Mouse (Mus musculus) liver, embryonic 13.5 days (tissue): Measurements from ENCODE around the gene Syt2. TPM values are rescaled to one million over a fixed set of nuclear protein-coding genes. Genes with fewer than 3 reads are reported as not detected.

Source experiments
- ATAC-seq: fragments of 200-750 bp; cut with Nextera tagmentation; 2 replicates; pipeline ENCODE4 v1.8.0; 2017; ENCODE audit warnings: low read depth, mild to moderate bottlenecking, moderate number of reproducible peaks, moderate library complexity
- DNase-seq: peaks from one replicate; pipeline ENCODE4 v3.0.0; 2022
- H3K27ac ChIP-seq: fragments of 300-500 bp; sonication (generic); 2 replicates; pipeline ENCODE4 v1.5.1; 2015; ENCODE audit warnings: moderate library complexity, mild to moderate bottlenecking, inconsistent platforms
- H3K27me3 ChIP-seq: fragments of 300-500 bp; sonication (generic); 2 replicates; pipeline ENCODE4 v1.6.1; 2015; ENCODE audit warnings: mild to moderate bottlenecking, inconsistent platforms
- H3K36me3 ChIP-seq: fragments of 300-500 bp; sonication (generic); 2 replicates; pipeline ENCODE4 v1.6.1; 2015; ENCODE audit warnings: mild to moderate bottlenecking, inconsistent platforms
- H3K4me1 ChIP-seq: fragments of 300-500 bp; sonication (generic); replicated peaks from 2 replicates; pipeline ENCODE4 v1.6.1; 2015; ENCODE audit warnings: inconsistent platforms
- H3K4me2 ChIP-seq: fragments of 300-500 bp; sonication (generic); 2 replicates; pipeline ENCODE4 v1.6.1; 2015; ENCODE audit warnings: inconsistent platforms, mild to moderate bottlenecking, moderate library complexity
- H3K4me3 ChIP-seq: fragments of 300-500 bp; sonication (generic); replicated peaks from 2 replicates; pipeline ENCODE4 v1.5.1; 2015; ENCODE audit warnings: mild to moderate bottlenecking, inconsistent platforms
- H3K9ac ChIP-seq: fragments of 300-500 bp; sonication (generic); 2 replicates; pipeline ENCODE4 v1.6.1; 2015; ENCODE audit warnings: mild to moderate bottlenecking, inconsistent platforms
- H3K9me3 ChIP-seq: fragments of 300-500 bp; sonication (generic); replicated peaks from 2 replicates; pipeline ENCODE4 v1.6.1; 2016; ENCODE audit warnings: inconsistent platforms
- WGBS: fragments of 180-500 bp; shearing (Covaris S2); methylation state at CpG from one replicate; pipeline ENCODE4 v1.1.7; 2015; ENCODE audit not compliant: insufficient replicate concordance; 5-methylcytosine and 5-hydroxymethylcytosine counted together
- polyA plus RNA-seq: library from polyadenylated mRNA; unstranded; fragments of >200 nt; fragmentation: Nextera tagmentation; extraction: Ambion mirVana; gene quantifications from 2 replicates; pipeline ENCODE4 v1.2.1, GENCODE M21; 2015

Syt2 gene
- polyA plus RNA-seq, 1 experiment from 2014 or later: 0.08 TPM

- H3K4me2 ChIP-seq: no peak overlapping the region
- peaks cover 7% of the 10 kb centered on the region for H3K4me1 ChIP-seq
- DNase-seq (no peak), ATAC-seq (no peak)
- WGBS: 66% methylated on average over 5 of the region's 5 CpGs
- peaks cover 75% of the 10 kb centered on the region for H3K27me3 ChIP-seq
- H3K36me3 ChIP-seq: no peaks in the 10 kb centered on the region
- no peak overlapping the region for H3K9ac ChIP-seq
- H3K9me3 ChIP-seq: no peaks in the 10 kb centered on the region
- no peak overlapping the region for H3K27ac ChIP-seq
- H3K4me3 ChIP-seq: no peak overlapping the region
Observed at GRCm38 (mm10) chr1:134650816-134651215, 4.3 kb downstream of the Syt2 start.

GRCm38 (mm10) chr1:134651268-134651850 is 4.9 kb downstream of the Syt2 start:
- H3K4me3 ChIP-seq: no peak overlapping the region
- ATAC-seq (no peak), DNase-seq (no peak)
- no peak overlapping the region for H3K27ac ChIP-seq
- no peaks in the 10 kb centered on the region for H3K36me3 ChIP-seq
- H3K27me3 ChIP-seq: peaks cover 70% of the 10 kb centered on the region
- no peak overlapping the region for H3K4me2 ChIP-seq
- no peak overlapping the region for H3K9ac ChIP-seq
- 47% methylated on average over 13 of the region's 13 CpGs for WGBS
- H3K4me1 ChIP-seq: peaks cover 6% of the 10 kb centered on the region
- H3K9me3 ChIP-seq: no peaks in the 10 kb centered on the region

- Histone ChIP-seq H3K9ac (no peak overlapping the region), H3K9me3 (no peaks in the 10 kb centered on the region), H3K4me2 (no peak overlapping the region), H3K27ac (no peak overlapping the region), H3K27me3 (peaks cover 67% of the 10 kb centered on the region), H3K4me3 (no peak overlapping the region), H3K36me3 (no peaks in the 10 kb centered on the region), H3K4me1 (peaks cover under 1% of the 10 kb centered on the region; the same call in 1 of the 2 replicates)
- no peak for DNase-seq
- WGBS: 34% methylated on average over 4 of the region's 4 CpGs
- ATAC-seq: no peak
Observed at GRCm38 (mm10) chr1:134651851-134652398, 5.4 kb downstream of the Syt2 start.

GRCm38 (mm10) chr1:134653603-134654257 is 7.3 kb downstream of the Syt2 start:
- Histone ChIP-seq H3K4me1 (no peaks in the 10 kb centered on the region), H3K27me3 (peaks cover 49% of the 10 kb centered on the region), H3K27ac (no peak overlapping the region), H3K9me3 (no peaks in the 10 kb centered on the region), H3K36me3 (no peaks in the 10 kb centered on the region), H3K9ac (no peak overlapping the region), H3K4me2 (no peak overlapping the region), H3K4me3 (no peak overlapping the region)
- DNase-seq (no peak), ATAC-seq (no peak)
- WGBS: 32% methylated on average over 10 of the region's 10 CpGs

- ATAC-seq: no peak
- no peak overlapping the region for H3K4me3 ChIP-seq
- no peaks in the 10 kb centered on the region for H3K9me3 ChIP-seq
- peaks cover 18% of the 10 kb centered on the region for H3K27me3 ChIP-seq
- no peak overlapping the region for H3K27ac ChIP-seq
- H3K9ac ChIP-seq: no peak overlapping the region
- 60% methylated on average over 7 of the region's 7 CpGs for WGBS
- DNase-seq: no peak
- no peaks in the 10 kb centered on the region for H3K4me1 ChIP-seq
- H3K36me3 ChIP-seq: no peaks in the 10 kb centered on the region
- H3K4me2 ChIP-seq: no peak overlapping the region
Observed at GRCm38 (mm10) chr1:134658841-134659240, 12.4 kb downstream of the Syt2 start.

- Histone ChIP-seq H3K9ac (no peak overlapping the region), H3K4me3 (no peak overlapping the region), H3K36me3 (no peaks in the 10 kb centered on the region), H3K27ac (no peak overlapping the region), H3K4me1 (no peaks in the 10 kb centered on the region), H3K9me3 (no peaks in the 10 kb centered on the region), H3K27me3 (peaks cover 13% of the 10 kb centered on the region; the same call in 1 of the 2 replicates), H3K4me2 (no peak overlapping the region)
- ATAC-seq (no peak), DNase-seq (no peak)
- WGBS: 42% methylated on average over 7 of the region's 7 CpGs
Observed at GRCm38 (mm10) chr1:134660163-134660562, 13.7 kb downstream of the Syt2 start.

GRCm38 (mm10) chr1:134671234-134672070 is 25.0 kb downstream of the Syt2 start:
- no peaks in the 10 kb centered on the region for H3K36me3 ChIP-seq
- no peak for DNase-seq
- H3K4me1 ChIP-seq: no peaks in the 10 kb centered on the region
- WGBS: 71% methylated on average over 10 of the region's 10 CpGs
- H3K9ac ChIP-seq: no peak overlapping the region
- no peak overlapping the region for H3K4me2 ChIP-seq
- no peaks in the 10 kb centered on the region for H3K9me3 ChIP-seq
- H3K4me3 ChIP-seq: no peak overlapping the region
- H3K27ac ChIP-seq: no peak overlapping the region
- H3K27me3 ChIP-seq: no peaks in the 10 kb centered on the region; the same call in 1 of the 2 replicates
- ATAC-seq: no peak

- H3K9ac ChIP-seq: no peak overlapping the region
- WGBS: 0% methylated on average over 1 of the region's 1 CpGs
- no peak overlapping the region for H3K4me2 ChIP-seq
- ATAC-seq: no peak
- no peaks in the 10 kb centered on the region for H3K36me3 ChIP-seq
- H3K27ac ChIP-seq: no peak overlapping the region
- no peaks in the 10 kb centered on the region; the same call in 1 of the 2 replicates for H3K27me3 ChIP-seq
- H3K4me3 ChIP-seq: no peak overlapping the region
- DNase-seq: no peak
- H3K4me1 ChIP-seq: no peaks in the 10 kb centered on the region
- no peaks in the 10 kb centered on the region for H3K9me3 ChIP-seq
Observed at GRCm38 (mm10) chr1:134674312-134674711, 27.8 kb downstream of the Syt2 start.

GRCm38 (mm10) chr1:134679445-134679844 is 33.0 kb downstream of the Syt2 start:
- no peak for DNase-seq

GRCm38 (mm10) chr1:134680617-134681016 is 34.1 kb downstream of the Syt2 start:
- Histone ChIP-seq H3K4me1 (no peaks in the 10 kb centered on the region), H3K4me3 (no peak overlapping the region), H3K36me3 (no peaks in the 10 kb centered on the region), H3K4me2 (no peak overlapping the region), H3K9ac (no peak overlapping the region), H3K9me3 (no peaks in the 10 kb centered on the region), H3K27ac (no peak overlapping the region), H3K27me3 (peaks cover 6% of the 10 kb centered on the region; the same call in 1 of the 2 replicates)
- 18% methylated on average over 6 of the region's 6 CpGs for WGBS
- DNase-seq (no peak), ATAC-seq (no peak)

More at GRCm38 (mm10) chr1:134679445-134679844, 33.0 kb downstream of the Syt2 start:
- Histone ChIP-seq H3K4me3 (no peak overlapping the region), H3K9ac (no peak overlapping the region), H3K4me1 (no peaks in the 10 kb centered on the region), H3K9me3 (no peaks in the 10 kb centered on the region), H3K27me3 (peaks cover 6% of the 10 kb centered on the region; the same call in 1 of the 2 replicates), H3K4me2 (no peak overlapping the region), H3K36me3 (no peaks in the 10 kb centered on the region), H3K27ac (no peak overlapping the region)
- 18% methylated on average over 4 of the region's 4 CpGs for WGBS
- no peak for ATAC-seq

GRCm38 (mm10) chr1:134682460-134682859 is 36.0 kb downstream of the Syt2 start:
- no peak overlapping the region for H3K4me2 ChIP-seq
- no peak overlapping the region for H3K9ac ChIP-seq
- H3K4me1 ChIP-seq: no peaks in the 10 kb centered on the region
- H3K27ac ChIP-seq: no peak overlapping the region
- 45% methylated on average over 9 of the region's 9 CpGs for WGBS
- H3K36me3 ChIP-seq: no peaks in the 10 kb centered on the region
- no peaks in the 10 kb centered on the region for H3K9me3 ChIP-seq
- DNase-seq: no peak
- ATAC-seq: no peak
- peaks cover 6% of the 10 kb centered on the region; the same call in 1 of the 2 replicates for H3K27me3 ChIP-seq
- H3K4me3 ChIP-seq: no peak overlapping the region
